Mouse (Mus musculus): Measurements from ENCODE around the gene Dtymk.
"Not testable (repeated sequence)": the region's sequence is repeated elsewhere in the genome, so short reads cannot be mapped to it uniquely, and the experiment has no call there.

Dtymk gene

GRCm38 (mm10) chr1:93801741-93802238, at the start of gene Dtymk:
Dtymk (minus strand) TSS chr1:93801934.
- peak; percentile 96 for DNase-seq

GRCm38 (mm10) chr1:93845766-93846366, 44.1 kb upstream of the Dtymk start:
- not testable (repeated sequence) for DNase-seq

- not testable (repeated sequence) for DNase-seq
These were observed 36.8 kb upstream of the Dtymk start for GRCm38 (mm10) chr1:93838569-93838968.

- no peak for DNase-seq
These were observed 35.6 kb upstream of the Dtymk start for GRCm38 (mm10) chr1:93837335-93837734.

- DNase-seq, result no peak
These were observed 34.8 kb upstream of the Dtymk start for GRCm38 (mm10) chr1:93836532-93836913.

GRCm38 (mm10) chr1:93835876-93836531, 34.3 kb upstream of the Dtymk start:
- no peak for DNase-seq

- no peak for DNase-seq
These were observed 33.5 kb upstream of the Dtymk start for GRCm38 (mm10) chr1:93835211-93835610.

- no peak for DNase-seq
These were observed 33.0 kb upstream of the Dtymk start for GRCm38 (mm10) chr1:93834671-93835150.

GRCm38 (mm10) chr1:93832754-93833360, 31.1 kb upstream of the Dtymk start:
- DNase-seq, result not testable (repeated sequence)

GRCm38 (mm10) chr1:93826540-93826835, 24.8 kb upstream of the Dtymk start:
- DNase-seq, result no peak

- DNase-seq, result no peak
These were observed 24.2 kb upstream of the Dtymk start for GRCm38 (mm10) chr1:93825771-93826539.

- peak; percentile 97 for DNase-seq
These were observed 23.5 kb upstream of the Dtymk start for GRCm38 (mm10) chr1:93825105-93825674.

- no peak for DNase-seq
These were observed 22.9 kb upstream of the Dtymk start, which contains the start of gene D2hgdh for GRCm38 (mm10) chr1:93824609-93825008. D2hgdh (plus strand) TSS chr1:93824909.

GRCm38 (mm10) chr1:93823796-93824495, 22.2 kb upstream of the Dtymk start:
- DNase-seq, result no peak

GRCm38 (mm10) chr1:93818722-93819121, 17.0 kb upstream of the Dtymk start:
- no peak for DNase-seq

GRCm38 (mm10) chr1:93817823-93818532, 16.2 kb upstream of the Dtymk start:
- no peak for DNase-seq

GRCm38 (mm10) chr1:93811495-93812039, 9.8 kb upstream of the Dtymk start:
- DNase-seq, result no peak

- no peak for DNase-seq
These were observed 8.3 kb upstream of the Dtymk start for GRCm38 (mm10) chr1:93810011-93810410.

- no peak for DNase-seq
These were observed 7.1 kb upstream of the Dtymk start for GRCm38 (mm10) chr1:93808871-93809270.

- no peak for DNase-seq
These were observed 3.7 kb upstream of the Dtymk start for GRCm38 (mm10) chr1:93805221-93805951.

GRCm38 (mm10) chr1:93804818-93805217, 3.1 kb upstream of the Dtymk start:
- DNase-seq, result no peak

Data from right cerebral cortex, adult 18-20 months (tissue).